Mouse (Mus musculus): ENCODE results near the gene Fam171a1. TPM values are rescaled to one million over a fixed set of nuclear protein-coding genes. Genes with fewer than 3 reads are reported as not detected.

Fam171a1 gene
- polyA plus RNA-seq, 1 experiment from 2014 or later = 2.7 TPM

- peak overlapping the region; percentile 64 for H3K9ac ChIP-seq
- H3K4me3 ChIP-seq (replicated peaks) = peak overlapping the region; percentile 66
- no peaks in the 10 kb centered on the region for H3K4me1 ChIP-seq (replicated peaks)
- H3K27me3 ChIP-seq = peaks cover 26% of the 10 kb centered on the region
- H3K36me3 ChIP-seq = no peaks in the 10 kb centered on the region
- no peak overlapping the region for H3K27ac ChIP-seq
- H3K9me3 ChIP-seq (replicated peaks) = no peaks in the 10 kb centered on the region
- ATAC-seq (ENCODE audit: low read depth) (peak; percentile 81), DNase-seq (peak; percentile 42)
- peak overlapping the region; percentile 74 for H3K4me2 ChIP-seq
- under 1% methylated on average over 83 of the region's 93 CpGs for WGBS (ENCODE audit: insufficient replicate concordance)
Measured at GRCm38 (mm10) chr2:3118203-3118941, 4.3 kb downstream of the Fam171a1 start.

GRCm38 (mm10) chr2:3118969-3119368, 4.9 kb downstream of the Fam171a1 start:
- H3K27me3 ChIP-seq = peaks cover 26% of the 10 kb centered on the region
- H3K9ac ChIP-seq = peak overlapping the region; percentile 64
- DNase-seq = no peak

GRCm38 (mm10) chr2:3119371-3119935, 5.4 kb downstream of the Fam171a1 start:
- no peaks in the 10 kb centered on the region for H3K4me1 ChIP-seq (replicated peaks)
- peak overlapping the region; percentile 66 for H3K4me3 ChIP-seq (replicated peaks)
- DNase-seq (no peak), ATAC-seq (ENCODE audit: low read depth) (no peak)
- H3K9me3 ChIP-seq (replicated peaks) = no peaks in the 10 kb centered on the region
- H3K36me3 ChIP-seq = no peaks in the 10 kb centered on the region
- 36% methylated on average over 4 of the region's 4 CpGs for WGBS (ENCODE audit: insufficient replicate concordance)
- peak overlapping the region; percentile 74 for H3K4me2 ChIP-seq
- H3K27me3 ChIP-seq = peaks cover 26% of the 10 kb centered on the region
- no peak overlapping the region for H3K27ac ChIP-seq
- H3K9ac ChIP-seq = no peak overlapping the region

More at GRCm38 (mm10) chr2:3118969-3119368, 4.9 kb downstream of the Fam171a1 start:
- Histone ChIP-seq H3K4me3 (replicated peaks) (peak overlapping the region; percentile 66), H3K4me1 (replicated peaks) (no peaks in the 10 kb centered on the region), H3K27ac (no peak overlapping the region), H3K36me3 (no peaks in the 10 kb centered on the region), H3K9me3 (replicated peaks) (no peaks in the 10 kb centered on the region), H3K4me2 (peak overlapping the region; percentile 74)
- 0% methylated on average over 10 of the region's 16 CpGs for WGBS (ENCODE audit: insufficient replicate concordance)
- ATAC-seq (ENCODE audit: low read depth) = no peak

GRCm38 (mm10) chr2:3122571-3122970, 8.5 kb downstream of the Fam171a1 start:
- Histone ChIP-seq H3K27ac (no peak overlapping the region), H3K4me2 (no peak overlapping the region), H3K4me1 (replicated peaks) (no peaks in the 10 kb centered on the region), H3K27me3 (peaks cover 23% of the 10 kb centered on the region), H3K4me3 (replicated peaks) (no peak overlapping the region), H3K9me3 (replicated peaks) (no peaks in the 10 kb centered on the region), H3K9ac (no peak overlapping the region), H3K36me3 (no peaks in the 10 kb centered on the region)
- 60% methylated on average over 4 of the region's 4 CpGs for WGBS (ENCODE audit: insufficient replicate concordance)
- DNase-seq = no peak
- ATAC-seq (ENCODE audit: low read depth) = no peak

- H3K4me2 ChIP-seq = no peak overlapping the region
- DNase-seq = no peak
- H3K9me3 ChIP-seq (replicated peaks) = no peaks in the 10 kb centered on the region
- no peak overlapping the region for H3K9ac ChIP-seq
- ATAC-seq (ENCODE audit: low read depth) = no peak
- no peaks in the 10 kb centered on the region for H3K36me3 ChIP-seq
- no peak overlapping the region for H3K27ac ChIP-seq
- no peaks in the 10 kb centered on the region for H3K27me3 ChIP-seq
- H3K4me1 ChIP-seq (replicated peaks) = no peaks in the 10 kb centered on the region
- WGBS (ENCODE audit: insufficient replicate concordance) = 56% methylated on average over 4 of the region's 4 CpGs
- H3K4me3 ChIP-seq (replicated peaks) = no peak overlapping the region
Measured at GRCm38 (mm10) chr2:3127256-3127883, 13.3 kb downstream of the Fam171a1 start.

- Histone ChIP-seq H3K4me1 (replicated peaks) (no peaks in the 10 kb centered on the region), H3K27ac (no peak overlapping the region), H3K27me3 (no peaks in the 10 kb centered on the region), H3K4me3 (replicated peaks) (no peak overlapping the region), H3K4me2 (no peak overlapping the region), H3K9ac (no peak overlapping the region), H3K36me3 (no peaks in the 10 kb centered on the region), H3K9me3 (replicated peaks) (no peaks in the 10 kb centered on the region)
- no peak for DNase-seq
- 65% methylated on average over 4 of the region's 4 CpGs for WGBS (ENCODE audit: insufficient replicate concordance)
- no peak for ATAC-seq (ENCODE audit: low read depth)
Measured at GRCm38 (mm10) chr2:3128344-3128871, 14.4 kb downstream of the Fam171a1 start.

- no peak for DNase-seq
- ATAC-seq (ENCODE audit: low read depth) = no peak
Measured at GRCm38 (mm10) chr2:3128910-3129309, 14.9 kb downstream of the Fam171a1 start.

GRCm38 (mm10) chr2:3132473-3132872, 18.4 kb downstream of the Fam171a1 start:
- Histone ChIP-seq H3K9ac (no peak overlapping the region), H3K4me1 (replicated peaks) (no peaks in the 10 kb centered on the region), H3K9me3 (replicated peaks) (no peaks in the 10 kb centered on the region), H3K4me3 (replicated peaks) (no peak overlapping the region), H3K4me2 (no peak overlapping the region), H3K36me3 (no peaks in the 10 kb centered on the region), H3K27ac (no peak overlapping the region), H3K27me3 (no peaks in the 10 kb centered on the region)
- ATAC-seq (ENCODE audit: low read depth) (no peak), DNase-seq (no peak)
- 73% methylated on average over 9 of the region's 9 CpGs for WGBS (ENCODE audit: insufficient replicate concordance)

More at GRCm38 (mm10) chr2:3128910-3129309, 14.9 kb downstream of the Fam171a1 start:
- Histone ChIP-seq H3K27me3 (no peaks in the 10 kb centered on the region), H3K9me3 (replicated peaks) (no peaks in the 10 kb centered on the region), H3K4me2 (no peak overlapping the region), H3K27ac (no peak overlapping the region), H3K4me3 (replicated peaks) (no peak overlapping the region), H3K9ac (no peak overlapping the region), H3K36me3 (no peaks in the 10 kb centered on the region), H3K4me1 (replicated peaks) (no peaks in the 10 kb centered on the region)
- 67% methylated on average over 2 of the region's 2 CpGs for WGBS (ENCODE audit: insufficient replicate concordance)

GRCm38 (mm10) chr2:3134580-3135296, 20.7 kb downstream of the Fam171a1 start:
- DNase-seq (no peak), ATAC-seq (ENCODE audit: low read depth) (no peak)
- Histone ChIP-seq H3K4me1 (replicated peaks) (no peaks in the 10 kb centered on the region), H3K27ac (no peak overlapping the region), H3K36me3 (no peaks in the 10 kb centered on the region), H3K9ac (no peak overlapping the region), H3K4me2 (no peak overlapping the region), H3K9me3 (replicated peaks) (no peaks in the 10 kb centered on the region), H3K4me3 (replicated peaks) (no peak overlapping the region), H3K27me3 (no peaks in the 10 kb centered on the region)
- WGBS (ENCODE audit: insufficient replicate concordance) = 59% methylated on average over 12 of the region's 12 CpGs

GRCm38 (mm10) chr2:3135297-3135684, 21.3 kb downstream of the Fam171a1 start:
- Histone ChIP-seq H3K36me3 (no peaks in the 10 kb centered on the region), H3K4me2 (no peak overlapping the region), H3K27me3 (no peaks in the 10 kb centered on the region), H3K4me3 (replicated peaks) (no peak overlapping the region), H3K9ac (no peak overlapping the region), H3K27ac (no peak overlapping the region), H3K9me3 (replicated peaks) (no peaks in the 10 kb centered on the region), H3K4me1 (replicated peaks) (no peaks in the 10 kb centered on the region)
- DNase-seq (no peak), ATAC-seq (ENCODE audit: low read depth) (no peak)
- WGBS (ENCODE audit: insufficient replicate concordance) = 46% methylated on average over 2 of the region's 2 CpGs

GRCm38 (mm10) chr2:3138308-3138707, 24.3 kb downstream of the Fam171a1 start:
- WGBS (ENCODE audit: insufficient replicate concordance) = 58% methylated on average over 2 of the region's 2 CpGs
- Histone ChIP-seq H3K4me3 (replicated peaks) (no peak overlapping the region), H3K27me3 (no peaks in the 10 kb centered on the region), H3K9me3 (replicated peaks) (no peaks in the 10 kb centered on the region), H3K4me1 (replicated peaks) (no peaks in the 10 kb centered on the region), H3K9ac (no peak overlapping the region), H3K36me3 (no peaks in the 10 kb centered on the region), H3K4me2 (no peak overlapping the region), H3K27ac (no peak overlapping the region)
- DNase-seq = no peak
- no peak for ATAC-seq (ENCODE audit: low read depth)
